Mouse (Mus musculus): Measurements from ENCODE around the gene Gm7138.
"Not testable (repeated sequence)": the region's sequence is repeated elsewhere in the genome, so short reads cannot be mapped to it uniquely, and the experiment has no call there.

Gm7138 gene

DNA sequence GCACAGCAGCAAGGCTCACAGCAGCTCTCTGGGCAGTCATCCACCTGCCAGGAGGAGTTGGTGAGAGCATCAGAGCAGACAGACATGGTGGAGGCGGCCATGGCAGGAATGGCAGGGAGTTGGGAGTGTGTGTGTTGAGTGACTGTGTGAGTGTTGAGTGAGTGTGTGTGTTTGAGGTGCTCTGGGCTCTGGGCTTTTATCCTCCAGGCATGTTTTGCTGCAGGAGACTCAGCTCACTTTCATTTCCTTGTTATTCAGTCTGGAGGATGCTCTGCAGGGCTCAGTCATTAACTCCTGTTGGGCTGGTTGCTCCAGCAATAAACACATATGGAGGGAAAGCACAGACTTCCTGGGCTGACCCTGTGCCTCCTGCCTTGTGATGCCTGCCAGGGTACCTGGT lies at the start of gene Gm7138:
Gene Gm7138 (minus strand): TSS at position 101 of the 400 bp plus-strand sequence.
- not testable (repeated sequence) for DNase-seq

GRCm38 (mm10) chr10:77819203-77819602 lies 42.5 kb upstream of the Gm7138 start:
- no peak for DNase-seq

- no peak for DNase-seq
Observed at GRCm38 (mm10) chr10:77818523-77818922, 41.8 kb upstream of the Gm7138 start.

DNA sequence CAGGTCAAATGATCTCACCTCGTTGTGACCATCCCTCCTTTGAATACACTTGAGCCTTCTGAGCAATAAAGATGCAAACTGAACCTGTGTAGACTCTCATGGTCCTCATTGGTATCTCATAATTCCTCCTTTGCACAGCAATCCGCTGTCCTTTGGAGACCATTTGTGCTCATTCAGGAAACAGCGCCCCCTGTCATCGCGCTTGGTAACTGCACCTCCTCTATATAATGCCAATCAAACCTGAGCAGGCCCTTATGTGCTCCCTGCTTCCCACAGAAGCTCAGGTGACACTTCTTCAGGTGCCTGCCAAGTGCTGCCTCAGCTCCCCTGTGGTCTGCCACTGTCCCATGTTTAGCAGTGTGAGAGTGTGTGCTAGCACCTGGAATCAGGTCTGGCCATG lies 38.8 kb upstream of the Gm7138 start:
- peak; percentile 37 for DNase-seq

- no peak for DNase-seq
Observed at GRCm38 (mm10) chr10:77814382-77814781, 37.6 kb upstream of the Gm7138 start, which contains the start of gene Gm2696. Gm2696 (plus strand) TSS chr10:77814682.

GRCm38 (mm10) chr10:77811743-77812142 lies 35.0 kb upstream of the Gm7138 start, which contains the start of gene Gm9507:
Gm9507 (minus strand) TSS chr10:77811843.
- no peak for DNase-seq

DNA sequence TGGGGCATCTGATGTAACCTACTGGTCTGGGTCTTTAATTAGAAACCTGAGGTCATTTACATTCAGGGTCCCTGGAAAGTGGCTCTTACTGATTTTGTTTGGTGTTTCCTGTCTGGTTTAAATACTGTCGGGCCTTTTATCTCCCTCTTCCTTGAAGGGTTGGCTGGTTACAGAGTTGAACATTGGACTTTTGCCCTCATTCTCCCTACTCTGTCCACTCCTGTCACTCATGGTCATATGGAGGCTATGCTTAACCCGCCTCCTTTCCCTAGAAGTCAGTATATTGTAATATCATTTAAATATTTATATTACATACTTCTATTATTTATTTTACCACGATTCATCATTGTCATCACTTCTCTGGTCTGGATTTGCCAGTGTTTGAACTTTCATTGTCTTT lies 27.4 kb upstream of the Gm7138 start:
- DNase-seq: no peak

DNA sequence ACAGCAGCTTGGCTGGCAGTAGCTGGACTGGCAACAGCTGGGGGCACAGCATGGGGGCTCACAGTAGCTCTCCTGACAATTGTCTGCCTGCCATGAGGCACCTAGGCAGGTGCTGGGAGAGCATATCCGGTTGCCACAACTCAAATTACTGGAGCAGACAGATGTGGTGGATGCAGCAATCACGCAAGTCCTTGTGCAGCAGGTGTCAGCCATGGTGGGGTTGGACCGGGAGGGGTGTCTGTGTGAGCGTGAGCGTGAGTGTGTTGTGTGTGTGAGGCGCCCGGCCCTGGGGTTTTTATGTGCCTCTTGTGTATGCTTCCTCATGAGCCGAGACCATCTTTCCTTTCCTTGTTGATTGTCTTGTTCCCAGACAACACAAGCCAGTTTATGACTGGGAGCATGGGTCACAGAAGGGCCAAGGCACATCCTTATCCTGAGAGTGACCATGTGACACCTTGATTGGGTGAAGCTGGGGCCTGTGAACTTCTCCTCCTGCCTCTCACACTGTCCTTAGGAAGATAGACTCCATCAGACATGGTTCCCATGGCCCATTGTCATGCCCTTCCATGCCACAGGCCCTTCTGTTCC lies 22.3 kb upstream of the Gm7138 start, which contains the start of gene Gm19668:
Gene Gm19668 (minus strand): TSS at position 213 of the 588 bp plus-strand sequence.
- DNase-seq: no peak

- DNase-seq: not testable (repeated sequence)
Observed at GRCm38 (mm10) chr10:77798164-77798920, 21.6 kb upstream of the Gm7138 start.

DNA sequence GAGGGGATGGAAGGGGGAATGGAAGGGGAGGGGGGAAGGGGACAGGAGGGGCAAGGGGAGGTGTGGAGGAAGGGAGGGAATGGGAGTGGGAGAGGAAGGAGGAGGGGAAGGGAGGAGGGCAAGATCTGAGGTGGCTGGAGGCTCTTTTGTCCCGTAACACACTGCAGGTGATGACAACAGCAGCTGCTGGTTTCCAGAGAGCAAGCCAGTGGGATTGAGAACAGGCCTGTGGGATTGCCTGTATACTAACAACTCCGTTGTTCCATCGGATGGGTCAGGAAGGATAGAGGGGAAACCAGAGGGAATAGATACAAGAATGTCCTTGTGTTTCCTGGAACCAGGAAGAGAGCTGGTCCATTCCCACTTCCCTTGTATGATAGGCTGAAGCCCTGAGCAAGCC lies 20.9 kb upstream of the Gm7138 start:
- DNase-seq: no peak

- DNase-seq: no peak
Observed at GRCm38 (mm10) chr10:77794976-77795375, 18.2 kb upstream of the Gm7138 start, which contains the start of gene Gm9639. Gm9639 (minus strand) TSS chr10:77795076.

- DNase-seq: no peak
Observed at GRCm38 (mm10) chr10:77788621-77789020, 11.9 kb upstream of the Gm7138 start.

DNA sequence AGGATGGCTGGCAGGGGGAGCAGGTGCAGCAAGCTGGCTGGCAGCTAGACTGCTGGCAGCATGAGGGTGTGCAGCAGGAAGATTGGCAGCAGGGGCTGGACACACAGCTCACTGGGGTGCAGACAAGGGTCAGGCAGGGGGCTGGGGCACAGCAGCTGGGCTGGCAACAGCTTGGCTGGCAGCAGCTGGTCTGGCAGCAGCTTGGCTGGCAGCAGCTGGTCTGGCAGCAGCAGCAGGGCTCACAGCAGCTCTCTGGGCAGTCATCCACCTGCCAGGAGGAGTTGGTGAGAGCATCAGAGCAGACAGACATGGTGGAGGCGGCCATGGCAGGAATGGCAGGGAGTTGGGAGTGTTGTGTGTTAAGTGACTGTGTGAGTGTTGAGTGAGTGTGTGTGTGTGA lies 11.1 kb upstream of the Gm7138 start, which contains the start of gene Gm7137:
Gene Gm7137 (minus strand): TSS at position 325 of the 400 bp plus-strand sequence.
- not testable (repeated sequence) for DNase-seq

DNA sequence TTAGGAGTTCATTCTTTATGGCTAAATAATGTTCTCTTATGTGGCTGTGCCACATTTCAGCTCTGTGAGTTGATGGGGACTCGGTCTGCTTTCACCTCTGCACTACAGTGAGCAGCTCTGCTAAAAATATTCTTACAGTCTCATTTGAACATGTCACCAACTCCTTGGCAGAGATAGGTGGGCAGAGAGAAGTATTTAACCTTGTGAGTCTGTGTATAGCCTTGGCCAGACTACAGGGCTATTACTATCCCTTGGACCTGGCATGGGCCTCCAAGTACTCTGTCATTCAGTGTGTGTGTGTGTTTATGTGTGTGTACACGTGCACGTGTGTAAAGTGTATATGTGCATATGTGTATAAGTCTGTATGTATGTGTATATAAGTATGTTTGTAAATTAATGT lies 6.7 kb upstream of the Gm7138 start:
- not testable (repeated sequence) for DNase-seq

DNA sequence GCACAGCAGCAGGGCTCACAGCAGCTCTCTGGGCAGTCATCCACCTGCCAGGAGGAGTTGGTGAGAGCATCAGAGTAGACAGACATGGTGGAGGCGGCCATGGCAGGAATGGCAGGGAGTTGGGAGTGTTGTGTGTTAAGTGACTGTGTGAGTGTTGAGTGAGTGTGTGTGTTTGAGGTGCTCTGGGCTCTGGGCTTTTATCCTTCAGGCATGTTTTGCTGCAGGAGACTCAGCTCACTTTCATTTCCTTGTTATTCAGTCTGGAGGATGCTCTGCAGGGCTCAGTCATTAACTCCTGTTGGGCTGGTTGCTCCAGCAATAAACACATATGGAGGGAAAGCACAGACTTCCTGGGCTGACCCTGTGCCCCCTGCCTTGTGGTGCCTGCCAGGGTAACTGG lies 5.7 kb upstream of the Gm7138 start, which contains the start of gene Gm3250:
Gene Gm3250 (minus strand): TSS at position 101 of the 400 bp plus-strand sequence.
- DNase-seq: not testable (repeated sequence)

DNA sequence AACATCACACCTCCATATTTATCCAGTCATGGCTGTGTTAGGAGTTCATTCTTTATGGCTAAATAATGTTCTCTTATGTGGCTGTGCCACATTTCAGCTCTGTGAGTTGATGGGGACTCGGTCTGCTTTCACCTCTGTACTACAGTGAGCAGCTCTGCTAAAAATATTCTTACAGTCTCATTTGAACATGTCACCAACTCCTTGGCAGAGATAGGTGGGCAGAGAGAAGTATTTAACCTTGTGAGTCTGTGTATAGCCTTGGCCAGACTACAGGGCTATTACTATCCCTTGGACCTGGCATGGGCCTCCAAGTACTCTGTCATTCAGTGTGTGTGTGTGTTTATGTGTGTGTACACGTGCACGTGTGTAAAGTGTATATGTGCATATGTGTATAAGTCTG lies 4.6 kb downstream of the Gm7138 start:
- not testable (repeated sequence) for DNase-seq

- not testable (repeated sequence) for DNase-seq
Observed at GRCm38 (mm10) chr10:77771225-77771624, 5.5 kb downstream of the Gm7138 start, which contains the start of gene Gm3238. Gm3238 (minus strand) TSS chr10:77771325.

GRCm38 (mm10) chr10:77769727-77770126 lies 7.0 kb downstream of the Gm7138 start:
- DNase-seq: no peak

- not testable (repeated sequence) for DNase-seq
Observed at GRCm38 (mm10) chr10:77759582-77759981, 17.2 kb downstream of the Gm7138 start, which contains the start of gene Gm3233. Gm3233 (minus strand) TSS chr10:77759682.

DNA sequence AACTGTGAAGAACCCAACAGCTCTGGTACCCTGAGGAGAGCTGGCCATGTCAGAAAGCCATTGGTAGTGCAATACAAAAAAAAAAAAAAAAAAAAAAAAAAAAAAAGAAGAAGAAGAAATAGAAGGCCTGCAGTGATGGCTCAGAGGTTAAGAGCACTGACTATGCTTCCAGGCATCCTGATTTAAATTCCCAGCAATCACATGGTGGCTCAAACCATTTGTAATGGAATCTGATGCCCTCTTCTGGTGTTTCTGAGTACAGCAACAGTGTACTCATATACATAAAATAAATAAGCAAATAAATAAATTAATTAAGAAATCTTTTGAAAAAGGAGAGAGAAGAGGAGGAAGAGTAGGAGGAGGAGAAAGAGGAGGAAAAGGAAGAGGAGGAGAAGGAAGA lies 23.3 kb downstream of the Gm7138 start:
- no peak for DNase-seq

GRCm38 (mm10) chr10:77752312-77752711 lies 24.4 kb downstream of the Gm7138 start:
- DNase-seq: not testable (repeated sequence)

GRCm38 (mm10) chr10:77751254-77751653 lies 25.5 kb downstream of the Gm7138 start, which contains the start of gene Gm9736:
Gm9736 (minus strand) TSS chr10:77751354.
- DNase-seq: not testable (repeated sequence)

GRCm38 (mm10) chr10:77750686-77751085 lies 26.1 kb downstream of the Gm7138 start:
- DNase-seq: not testable (repeated sequence)

All from right cerebral cortex, postnatal 14 days (tissue).